Mouse (Mus musculus) myocyte (in vitro differentiated cells): ENCODE measurements at regions not wholly inside any gene's neighbourhood (a gene's known extent, or its start where the extent isn't known, plus 50 kb on each side); places are given as distances from the start of the nearest gene placed in this dataset.
"Not testable (repeated sequence)": the region's sequence is repeated elsewhere in the genome, so short reads cannot be mapped to it uniquely, and the experiment has no call there.

Experiments
- H3K27me3 ChIP-seq: one replicate; pipeline ENCODE4 v1.6.1; 2011; ENCODE audit not compliant: control insufficient read depth, insufficient read depth, insufficient read length
- H3K36me3 ChIP-seq: one replicate; pipeline ENCODE4 v1.6.1; 2011; ENCODE audit not compliant: control insufficient read depth, insufficient read depth
- H3K4me2 ChIP-seq: one replicate; pipeline ENCODE4 v1.6.1; 2011; ENCODE audit warnings: low read depth, control low read depth
- H3K4me3 ChIP-seq: one replicate; pipeline ENCODE4 v1.5.1; 2011; ENCODE audit warnings: mild to moderate bottlenecking, control low read depth, moderate library complexity
- H3K79me2 ChIP-seq: one replicate; pipeline ENCODE4 v1.6.1; 2011; ENCODE audit not compliant: control insufficient read depth, insufficient read depth
- H3ac ChIP-seq: one replicate; pipeline ENCODE4 v1.6.1; 2011; ENCODE audit not compliant: control insufficient read depth, insufficient read length
- CEBPB ChIP-seq: IDR thresholded peaks from 2 replicates; pipeline ENCODE4 v1.6.1; 2011; ENCODE audit warnings: mild to moderate bottlenecking, moderate library complexity; ENCODE audit not compliant: poor library complexity, insufficient read depth, severe bottlenecking
- E2F4 ChIP-seq: IDR thresholded peaks from one replicate; pipeline ENCODE4 v1.6.1; 2011; ENCODE audit warnings: mild to moderate bottlenecking, control low read depth, moderate library complexity; ENCODE audit not compliant: insufficient read depth
- MAX ChIP-seq: IDR thresholded peaks from one replicate; pipeline ENCODE4 v1.6.1; 2011; ENCODE audit warnings: low read depth, mild to moderate bottlenecking, control low read depth
- MYOD1 ChIP-seq, 3 experiments: IDR thresholded peaks; one replicate each; pipeline ENCODE4 v1.6.1; 2011; ENCODE audit warnings: control low read depth in 2 of 3, low read depth in 2 of 3, mild to moderate bottlenecking in 2 of 3, moderate library complexity in 1 of 3; ENCODE audit not compliant: insufficient read length in 2 of 3, control insufficient read depth in 1 of 3
- MYOG ChIP-seq, 3 experiments: IDR thresholded peaks; one replicate each; pipeline ENCODE4 v1.6.1; 2011; ENCODE audit warnings: control low read depth in 2 of 3, low read depth in 2 of 3, mild to moderate bottlenecking in 2 of 3; ENCODE audit not compliant: insufficient read length in 2 of 3, control insufficient read depth in 1 of 3, insufficient read depth in 1 of 3
- POLR2A ChIP-seq: IDR thresholded peaks from one replicate; pipeline ENCODE4 v1.6.1; 2011; ENCODE audit warnings: low read depth, mild to moderate bottlenecking, control low read depth, moderate library complexity; ENCODE audit not compliant: insufficient read length
- POLR2AphosphoS2 ChIP-seq: IDR thresholded peaks from one replicate; pipeline ENCODE4 v1.6.1; 2011; ENCODE audit warnings: low read depth, control low read depth; ENCODE audit not compliant: insufficient read length
- REST ChIP-seq: IDR thresholded peaks from one replicate; pipeline ENCODE4 v1.6.1; 2011; ENCODE audit warnings: mild to moderate bottlenecking, control low read depth, moderate library complexity; ENCODE audit not compliant: insufficient read depth, insufficient read length
- SRF ChIP-seq: IDR thresholded peaks from one replicate; pipeline ENCODE4 v1.6.1; 2011; ENCODE audit warnings: low read depth; ENCODE audit not compliant: control insufficient read depth, insufficient read length
- TCF12 ChIP-seq: IDR thresholded peaks from one replicate; pipeline ENCODE4 v1.6.1; 2011; ENCODE audit warnings: mild to moderate bottlenecking, control low read depth; ENCODE audit not compliant: poor library complexity, insufficient read depth, severe bottlenecking
- TCF3 ChIP-seq: IDR thresholded peaks from one replicate; pipeline ENCODE4 v1.6.1; 2011; ENCODE audit warnings: low read depth, control low read depth; ENCODE audit not compliant: insufficient read length
- USF1 ChIP-seq: IDR thresholded peaks from one replicate; pipeline ENCODE4 v1.6.1; 2011; ENCODE audit warnings: low read depth, mild to moderate bottlenecking, control low read depth, moderate library complexity

GRCm38 (mm10) chr5:17141555-17141954, 231.4 kb upstream of the Speer4f2 start:
- Histone ChIP-seq H3K4me2 (no peak overlapping the region), H3K4me3 (no peak overlapping the region), H3K79me2 (no peaks in the 10 kb centered on the region), H3K36me3 (no peaks in the 10 kb centered on the region), H3ac (no peak overlapping the region), H3K27me3 (no peaks in the 10 kb centered on the region)
- no peak for TF ChIP-seq MYOD1 (IDR thresholded peaks at IDR 0.05; ENCODE audit: control insufficient read depth in 1 of 3, insufficient read length in 2 of 3, low read depth in 2 of 3)
- no peak for TF ChIP-seq CEBPB
- no peak for TF ChIP-seq TCF12
- TF ChIP-seq POLR2AphosphoS2: no peak
- no peak for TF ChIP-seq SRF
- no peak for TF ChIP-seq REST
- no peak for TF ChIP-seq MYOG (IDR thresholded peaks at IDR 0.05; ENCODE audit: control insufficient read depth in 1 of 3, insufficient read depth in 1 of 3, insufficient read length in 2 of 3, low read depth in 2 of 3)
- TF ChIP-seq POLR2A: no peak
- no peak for TF ChIP-seq USF1
- no peak for TF ChIP-seq TCF3
- no peak for TF ChIP-seq E2F4
- TF ChIP-seq MAX: no peak

DNA sequence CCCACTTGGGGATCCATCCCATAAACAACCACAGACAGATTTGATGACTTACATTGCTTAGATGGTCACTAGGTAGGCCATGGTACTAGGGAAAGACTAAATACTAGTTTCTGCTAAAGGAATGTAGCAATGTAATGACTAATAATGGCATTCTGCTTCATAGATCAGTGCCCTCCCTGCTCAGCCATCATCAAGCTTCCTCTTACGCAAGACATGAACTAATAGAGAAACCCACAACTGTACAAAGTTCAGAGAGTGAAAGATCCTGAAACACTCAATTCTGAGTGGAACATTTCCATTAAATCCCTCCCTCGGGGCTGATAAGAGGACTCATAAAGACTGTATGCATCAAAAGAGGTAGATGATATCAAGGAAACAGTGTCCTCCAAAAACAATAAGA, 198.4 kb upstream of the Speer4f2 start:
- Histone ChIP-seq H3K79me2 (no peaks in the 10 kb centered on the region), H3K4me3 (no peak overlapping the region), H3K4me2 (no peak overlapping the region), H3K27me3 (no peaks in the 10 kb centered on the region), H3ac (no peak overlapping the region), H3K36me3 (no peaks in the 10 kb centered on the region)
- TF ChIP-seq CEBPB: peak; percentile 53; the same call in 1 of the 2 replicates
- no peak for TF ChIP-seq MAX

- no peaks in the 10 kb centered on the region for H3K79me2 ChIP-seq
- TF ChIP-seq MYOD1 (IDR thresholded peaks at IDR 0.05; ENCODE audit: control insufficient read depth in 1 of 3, insufficient read length in 2 of 3, low read depth in 2 of 3) (no peak), CEBPB (no peak), POLR2AphosphoS2 (no peak), SRF (no peak), REST (no peak), USF1 (no peak), POLR2A (no peak), MAX (no peak), MYOG (IDR thresholded peaks at IDR 0.05; ENCODE audit: control insufficient read depth in 1 of 3, insufficient read depth in 1 of 3, insufficient read length in 2 of 3, low read depth in 2 of 3) (no peak), TCF3 (no peak)
- no peaks in the 10 kb centered on the region for H3K36me3 ChIP-seq
- no peak overlapping the region for H3ac ChIP-seq
- no peaks in the 10 kb centered on the region for H3K27me3 ChIP-seq
- no peak overlapping the region for H3K4me3 ChIP-seq
- H3K4me2 ChIP-seq: no peak overlapping the region
Observed at GRCm38 (mm10) chr5:17176771-17177170, 196.2 kb upstream of the Speer4f2 start.

GRCm38 (mm10) chr5:17208554-17209283, 164.3 kb upstream of the Speer4f2 start:
- Histone ChIP-seq H3K79me2 (no peaks in the 10 kb centered on the region), H3K27me3 (no peaks in the 10 kb centered on the region), H3K36me3 (no peaks in the 10 kb centered on the region), H3ac (no peak overlapping the region), H3K4me2 (no peak overlapping the region), H3K4me3 (no peak overlapping the region)
- TF ChIP-seq MYOD1 (IDR thresholded peaks at IDR 0.05; ENCODE audit: control insufficient read depth in 1 of 3, insufficient read length in 2 of 3, low read depth in 2 of 3) (no peak), TCF12 (no peak), MAX (no peak), USF1 (no peak), SRF (no peak), E2F4 (no peak), MYOG (IDR thresholded peaks at IDR 0.05; ENCODE audit: control insufficient read depth in 1 of 3, insufficient read depth in 1 of 3, insufficient read length in 2 of 3, low read depth in 2 of 3) (no peak), CEBPB (no peak), REST (no peak), TCF3 (no peak), POLR2A (no peak), POLR2AphosphoS2 (no peak)

GRCm38 (mm10) chr5:17210723-17211245, 162.2 kb upstream of the Speer4f2 start:
- Histone ChIP-seq H3K27me3 (no peaks in the 10 kb centered on the region), H3K79me2 (no peaks in the 10 kb centered on the region), H3K4me3 (no peak overlapping the region), H3ac (no peak overlapping the region), H3K36me3 (no peaks in the 10 kb centered on the region), H3K4me2 (no peak overlapping the region)
- TF ChIP-seq REST (no peak), TCF12 (no peak), CEBPB (no peak), MYOG (IDR thresholded peaks at IDR 0.05; ENCODE audit: control insufficient read depth in 1 of 3, insufficient read depth in 1 of 3, insufficient read length in 2 of 3, low read depth in 2 of 3) (no peak), E2F4 (no peak)

- H3K79me2 ChIP-seq: not testable (repeated sequence)
Observed at GRCm38 (mm10) chr5:17223542-17223941, 149.4 kb upstream of the Speer4f2 start.

More at GRCm38 (mm10) chr5:17223542-17223941, 149.4 kb upstream of the Speer4f2 start:
- not testable (repeated sequence) for H3K36me3 ChIP-seq, H3K4me3 ChIP-seq, H3K27me3 ChIP-seq, H3ac ChIP-seq, H3K4me2 ChIP-seq
